Mouse (Mus musculus): ENCODE data around the gene Fbxo11. TPM values are rescaled to one million over a fixed set of nuclear protein-coding genes. Genes with fewer than 3 reads are reported as not detected.
"Not testable (repeated sequence)": the region's sequence is repeated elsewhere in the genome, so short reads cannot be mapped to it uniquely, and the experiment has no call there.

Gene Fbxo11
- polyA plus RNA-seq, 1 experiment from 2014 or later: 10.0 TPM

DNA sequence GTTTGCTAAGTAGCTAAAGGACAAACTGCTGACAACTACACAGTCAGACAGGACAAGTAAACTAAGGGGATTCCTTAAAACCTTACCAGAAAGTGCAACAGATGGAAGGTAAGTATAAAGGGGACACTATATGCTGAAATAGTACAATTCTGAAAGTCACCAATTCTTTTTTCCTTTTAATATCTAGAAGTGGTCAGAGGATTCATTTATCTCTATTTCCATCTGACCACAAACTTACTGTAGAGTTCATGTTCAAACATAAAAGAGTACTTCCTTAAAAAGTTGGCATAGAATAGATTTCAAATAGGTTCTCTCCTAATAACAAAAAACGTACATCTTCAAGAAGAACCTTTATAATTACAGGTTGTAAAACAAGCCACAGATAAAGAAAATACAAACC lies 71.8 kb downstream of the Fbxo11 start:
- Histone ChIP-seq H3K9ac (ENCODE audit: low read length) (no peak overlapping the region), H3K9me3 (replicated peaks; ENCODE audit: control insufficient read depth, low read length) (no peaks in the 10 kb centered on the region), H3K4me3 (ENCODE audit: low read length) (no peak overlapping the region), H3K4me1 (ENCODE audit: control insufficient read depth, insufficient read depth, low read length) (no peaks in the 10 kb centered on the region), H3K4me2 (ENCODE audit: low read depth, low read length) (no peak overlapping the region), H3K27me3 (ENCODE audit: control insufficient read depth, insufficient read depth, low read length) (no peaks in the 10 kb centered on the region), H3K27ac (ENCODE audit: low read length) (no peak overlapping the region), H3K36me3 (ENCODE audit: control insufficient read depth, insufficient read depth) (peaks cover 48% of the 10 kb centered on the region)
- WGBS: 82% methylated on average over 1 of the region's 1 CpGs
- ATAC-seq (replicated peaks; ENCODE audit: extremely low read depth, insufficient read depth, low FRiP score): no peak

DNA sequence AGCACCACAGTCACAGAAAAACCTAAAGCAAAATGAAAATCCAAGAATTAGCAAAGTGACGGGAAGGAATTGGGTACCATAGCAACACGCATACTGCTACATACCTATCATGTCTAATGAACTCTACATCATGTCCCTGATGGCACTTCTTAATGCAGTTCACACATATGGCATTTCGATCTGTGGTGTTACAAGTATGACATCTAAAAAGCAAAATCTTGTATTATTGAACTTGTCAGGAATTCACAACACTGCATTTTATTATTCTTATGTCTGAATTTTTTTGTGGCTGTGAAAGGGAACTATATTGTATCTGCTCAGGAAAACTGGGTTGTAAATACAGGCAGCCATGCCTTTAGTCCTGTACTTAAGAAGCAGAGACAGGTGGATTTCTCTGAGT lies 72.9 kb downstream of the Fbxo11 start:
- H3K4me3 ChIP-seq (ENCODE audit: low read length): no peak overlapping the region
- no peak for ATAC-seq (replicated peaks; ENCODE audit: extremely low read depth, insufficient read depth, low FRiP score)
- peaks cover 43% of the 10 kb centered on the region for H3K36me3 ChIP-seq (ENCODE audit: control insufficient read depth, insufficient read depth)
- no peak overlapping the region for H3K9ac ChIP-seq (ENCODE audit: low read length)
- no peaks in the 10 kb centered on the region for H3K9me3 ChIP-seq (replicated peaks; ENCODE audit: control insufficient read depth, low read length)
- no peak overlapping the region for H3K27ac ChIP-seq (ENCODE audit: low read length)
- H3K4me1 ChIP-seq (ENCODE audit: control insufficient read depth, insufficient read depth, low read length): peaks cover 2% of the 10 kb centered on the region; the same call in 1 of the 2 replicates
- 94% methylated on average over 3 of the region's 3 CpGs for WGBS
- H3K27me3 ChIP-seq (ENCODE audit: control insufficient read depth, insufficient read depth, low read length): no peaks in the 10 kb centered on the region
- no peak overlapping the region for H3K4me2 ChIP-seq (ENCODE audit: low read depth, low read length)

DNA sequence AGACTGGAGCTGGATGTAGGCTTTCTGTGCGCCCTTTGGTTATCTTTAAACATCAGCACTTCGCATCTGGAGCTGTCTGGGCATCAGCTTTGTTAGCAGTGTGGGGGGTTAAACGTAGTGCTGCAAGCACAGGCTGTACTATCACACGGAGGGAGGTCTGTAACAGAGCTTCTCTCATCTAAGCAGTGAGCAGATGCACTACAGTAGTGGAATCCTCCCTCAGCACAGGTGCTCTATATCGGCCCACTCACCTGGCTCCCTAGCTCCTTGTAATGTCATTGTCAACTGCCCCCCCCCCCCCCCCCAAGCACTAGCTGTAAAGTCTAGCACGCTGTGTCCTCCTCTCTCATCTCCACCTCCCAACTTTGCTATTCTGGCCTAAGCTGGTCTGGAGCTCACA lies 77.6 kb downstream of the Fbxo11 start:
- H3K36me3 ChIP-seq (ENCODE audit: control insufficient read depth, insufficient read depth): peaks cover 48% of the 10 kb centered on the region
- H3K4me3 ChIP-seq (ENCODE audit: low read length): no peak overlapping the region
- no peak overlapping the region for H3K4me2 ChIP-seq (ENCODE audit: low read depth, low read length)
- H3K9me3 ChIP-seq (replicated peaks; ENCODE audit: control insufficient read depth, low read length): no peaks in the 10 kb centered on the region
- ATAC-seq (replicated peaks; ENCODE audit: extremely low read depth, insufficient read depth, low FRiP score): no peak
- peaks cover 4% of the 10 kb centered on the region; the same call in 1 of the 2 replicates for H3K4me1 ChIP-seq (ENCODE audit: control insufficient read depth, insufficient read depth, low read length)
- no peak overlapping the region for H3K27ac ChIP-seq (ENCODE audit: low read length)
- no peaks in the 10 kb centered on the region for H3K27me3 ChIP-seq (ENCODE audit: control insufficient read depth, insufficient read depth, low read length)
- H3K9ac ChIP-seq (ENCODE audit: low read length): no peak overlapping the region
- WGBS: 66% methylated on average over 6 of the region's 6 CpGs

DNA sequence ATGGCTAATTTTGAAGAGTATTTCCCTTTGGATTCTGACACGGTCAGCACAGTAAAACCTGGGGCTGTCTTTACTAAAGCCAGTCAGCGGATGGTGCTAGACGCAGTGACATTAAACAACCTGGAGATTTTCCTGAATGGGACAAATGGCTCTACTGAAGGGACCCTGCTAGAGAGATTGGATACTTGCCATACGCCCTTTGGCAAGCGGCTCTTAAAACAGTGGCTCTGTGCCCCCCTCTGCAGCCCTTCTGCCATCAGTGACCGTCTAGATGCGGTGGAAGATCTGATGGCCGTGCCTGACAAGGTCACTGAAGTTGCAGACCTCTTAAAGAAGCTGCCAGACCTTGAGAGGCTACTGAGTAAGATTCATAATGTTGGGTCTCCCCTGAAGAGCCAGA lies 79.2 kb downstream of the Fbxo11 start:
- no peak for ATAC-seq (replicated peaks; ENCODE audit: extremely low read depth, insufficient read depth, low FRiP score)
- WGBS: 75% methylated on average over 8 of the region's 8 CpGs
- Histone ChIP-seq H3K27ac (ENCODE audit: low read length) (no peak overlapping the region), H3K4me2 (ENCODE audit: low read depth, low read length) (no peak overlapping the region), H3K4me1 (ENCODE audit: control insufficient read depth, insufficient read depth, low read length) (peaks cover 4% of the 10 kb centered on the region; the same call in 1 of the 2 replicates), H3K4me3 (ENCODE audit: low read length) (no peak overlapping the region), H3K27me3 (ENCODE audit: control insufficient read depth, insufficient read depth, low read length) (no peaks in the 10 kb centered on the region), H3K36me3 (ENCODE audit: control insufficient read depth, insufficient read depth) (peaks cover 41% of the 10 kb centered on the region), H3K9me3 (replicated peaks; ENCODE audit: control insufficient read depth, low read length) (no peaks in the 10 kb centered on the region), H3K9ac (ENCODE audit: low read length) (no peak overlapping the region)

DNA sequence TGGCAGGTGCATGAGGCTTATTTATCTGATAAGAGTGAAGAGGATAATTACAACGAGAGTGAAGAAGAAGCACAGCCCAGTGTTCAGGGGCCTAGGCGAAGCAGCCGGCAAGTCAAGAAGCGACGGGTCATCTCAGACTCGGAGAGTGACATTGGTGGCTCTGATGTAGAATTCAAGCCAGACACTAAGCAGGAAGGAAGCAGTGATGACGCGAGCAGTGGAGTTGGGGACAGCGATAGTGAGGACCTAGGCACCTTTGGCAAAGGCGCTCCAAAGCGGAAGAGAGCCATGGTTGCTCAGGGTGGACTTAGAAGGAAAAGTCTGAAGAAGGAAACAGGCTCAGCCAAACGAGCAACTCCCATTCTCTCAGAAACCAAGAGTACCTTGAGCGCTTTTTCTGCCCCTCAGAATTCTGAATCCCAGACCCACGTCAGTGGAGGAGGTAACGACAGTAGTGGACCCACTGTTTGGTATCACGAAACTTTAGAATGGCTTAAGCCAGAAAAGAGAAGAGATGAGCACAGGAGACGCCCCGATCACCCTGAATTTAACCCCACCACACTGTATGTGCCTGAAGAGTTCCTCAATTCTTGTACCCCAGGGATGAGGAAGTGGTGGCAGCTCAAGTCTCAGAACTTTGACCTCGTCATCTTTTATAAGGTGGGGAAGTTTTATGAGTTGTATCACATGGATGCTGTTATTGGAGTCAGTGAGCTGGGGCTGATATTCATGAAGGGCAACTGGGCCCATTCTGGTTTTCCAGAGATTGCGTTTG lies 80.5 kb downstream of the Fbxo11 start:
- H3K4me1 ChIP-seq (ENCODE audit: control insufficient read depth, insufficient read depth, low read length): peaks cover 4% of the 10 kb centered on the region; the same call in 1 of the 2 replicates
- no peak overlapping the region for H3K9ac ChIP-seq (ENCODE audit: low read length)
- H3K4me3 ChIP-seq (ENCODE audit: low read length): no peak overlapping the region
- no peaks in the 10 kb centered on the region for H3K9me3 ChIP-seq (replicated peaks; ENCODE audit: control insufficient read depth, low read length)
- no peak overlapping the region for H3K27ac ChIP-seq (ENCODE audit: low read length)
- 84% methylated on average over 20 of the region's 20 CpGs for WGBS
- ATAC-seq (replicated peaks; ENCODE audit: extremely low read depth, insufficient read depth, low FRiP score): no peak
- H3K27me3 ChIP-seq (ENCODE audit: control insufficient read depth, insufficient read depth, low read length): no peaks in the 10 kb centered on the region
- H3K36me3 ChIP-seq (ENCODE audit: control insufficient read depth, insufficient read depth): peaks cover 37% of the 10 kb centered on the region
- no peak overlapping the region for H3K4me2 ChIP-seq (ENCODE audit: low read depth, low read length)

DNA sequence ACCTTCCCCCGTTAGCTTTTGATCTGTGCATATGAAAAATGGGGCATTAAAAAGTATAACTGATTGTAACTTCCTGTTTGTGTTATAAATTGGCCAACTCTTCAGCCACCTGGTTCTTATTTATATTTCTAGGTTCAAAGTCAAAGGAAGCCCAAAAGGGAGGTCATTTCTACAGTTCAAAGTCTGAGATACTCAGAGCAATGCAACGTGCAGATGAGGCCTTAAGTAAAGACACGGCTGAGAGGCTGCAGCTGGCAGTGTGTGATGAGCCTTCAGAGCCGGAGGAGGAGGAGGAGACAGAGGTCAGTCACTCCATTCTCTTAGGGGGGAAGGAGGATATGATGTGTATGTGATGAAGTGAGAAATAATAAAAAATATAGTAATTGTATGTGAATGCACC lies 81.8 kb downstream of the Fbxo11 start:
- peaks cover 29% of the 10 kb centered on the region for H3K36me3 ChIP-seq (ENCODE audit: control insufficient read depth, insufficient read depth)
- H3K4me3 ChIP-seq (ENCODE audit: low read length): no peak overlapping the region
- H3K27me3 ChIP-seq (ENCODE audit: control insufficient read depth, insufficient read depth, low read length): no peaks in the 10 kb centered on the region
- H3K9ac ChIP-seq (ENCODE audit: low read length): no peak overlapping the region
- H3K27ac ChIP-seq (ENCODE audit: low read length): no peak overlapping the region
- ATAC-seq (replicated peaks; ENCODE audit: extremely low read depth, insufficient read depth, low FRiP score): no peak
- H3K4me2 ChIP-seq (ENCODE audit: low read depth, low read length): no peak overlapping the region
- WGBS: 60% methylated on average over 4 of the region's 4 CpGs
- no peaks in the 10 kb centered on the region for H3K9me3 ChIP-seq (replicated peaks; ENCODE audit: control insufficient read depth, low read length)
- H3K4me1 ChIP-seq (ENCODE audit: control insufficient read depth, insufficient read depth, low read length): peaks cover 4% of the 10 kb centered on the region; the same call in 1 of the 2 replicates

DNA sequence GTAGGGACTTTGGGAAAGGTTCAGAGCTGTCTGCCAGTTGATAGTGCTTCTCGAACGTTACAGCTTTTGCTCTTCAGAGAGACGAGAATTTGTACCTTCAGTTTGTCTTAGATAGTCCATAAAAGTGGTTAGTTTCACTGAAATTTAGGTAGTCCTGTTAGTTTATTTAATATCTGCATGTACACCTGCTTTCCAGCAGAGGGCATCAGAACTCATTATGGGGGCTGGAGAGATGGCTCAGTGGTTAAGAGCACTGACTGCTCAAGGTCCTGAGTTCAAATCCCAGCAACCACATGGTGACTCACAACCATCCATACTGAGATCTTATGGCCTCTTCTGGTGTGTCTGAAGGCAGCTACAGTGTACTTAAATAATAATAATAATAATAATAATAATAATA lies 83.0 kb downstream of the Fbxo11 start:
- ATAC-seq (replicated peaks; ENCODE audit: extremely low read depth, insufficient read depth, low FRiP score): no peak
- Histone ChIP-seq H3K36me3 (ENCODE audit: control insufficient read depth, insufficient read depth) (peaks cover 26% of the 10 kb centered on the region), H3K4me1 (ENCODE audit: control insufficient read depth, insufficient read depth, low read length) (peaks cover 1% of the 10 kb centered on the region; the same call in 1 of the 2 replicates), H3K27ac (ENCODE audit: low read length) (no peak overlapping the region), H3K9ac (ENCODE audit: low read length) (no peak overlapping the region), H3K4me3 (ENCODE audit: low read length) (no peak overlapping the region), H3K4me2 (ENCODE audit: low read depth, low read length) (no peak overlapping the region), H3K27me3 (ENCODE audit: control insufficient read depth, insufficient read depth, low read length) (no peaks in the 10 kb centered on the region), H3K9me3 (replicated peaks; ENCODE audit: control insufficient read depth, low read length) (no peaks in the 10 kb centered on the region)
- 87% methylated on average over 3 of the region's 3 CpGs for WGBS

DNA sequence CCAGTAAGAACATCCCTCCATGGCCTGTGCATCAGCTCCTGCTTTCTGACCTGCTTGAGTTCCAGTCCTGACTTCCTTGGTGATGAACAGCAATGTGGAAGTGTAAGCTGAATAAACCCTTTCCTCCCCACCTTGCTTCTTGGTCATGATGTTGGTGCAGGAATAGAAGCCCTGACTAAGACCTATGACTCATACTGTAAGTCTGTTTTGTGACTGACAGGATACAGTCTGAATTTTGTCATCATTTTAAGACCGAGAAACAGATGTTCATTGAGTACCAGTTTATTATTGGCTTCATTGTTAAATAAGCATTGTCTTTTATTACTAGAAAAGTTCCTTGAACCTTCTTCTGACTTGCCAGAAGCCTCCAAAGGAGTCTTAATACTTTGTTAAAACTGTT lies 85.4 kb downstream of the Fbxo11 start:
- not testable (repeated sequence) for H3K27ac ChIP-seq (ENCODE audit: low read length); H3K9me3 ChIP-seq (replicated peaks; ENCODE audit: control insufficient read depth, low read length); H3K4me1 ChIP-seq (ENCODE audit: control insufficient read depth, insufficient read depth, low read length); H3K9ac ChIP-seq (ENCODE audit: low read length); H3K4me2 ChIP-seq (ENCODE audit: low read depth, low read length); H3K4me3 ChIP-seq (ENCODE audit: low read length); ATAC-seq (replicated peaks; ENCODE audit: extremely low read depth, insufficient read depth, low FRiP score); H3K27me3 ChIP-seq (ENCODE audit: control insufficient read depth, insufficient read depth, low read length)
- H3K36me3 ChIP-seq (ENCODE audit: control insufficient read depth, insufficient read depth): peaks cover 12% of the 10 kb centered on the region
- 63% methylated on average over 1 of the region's 1 CpGs for WGBS

DNA sequence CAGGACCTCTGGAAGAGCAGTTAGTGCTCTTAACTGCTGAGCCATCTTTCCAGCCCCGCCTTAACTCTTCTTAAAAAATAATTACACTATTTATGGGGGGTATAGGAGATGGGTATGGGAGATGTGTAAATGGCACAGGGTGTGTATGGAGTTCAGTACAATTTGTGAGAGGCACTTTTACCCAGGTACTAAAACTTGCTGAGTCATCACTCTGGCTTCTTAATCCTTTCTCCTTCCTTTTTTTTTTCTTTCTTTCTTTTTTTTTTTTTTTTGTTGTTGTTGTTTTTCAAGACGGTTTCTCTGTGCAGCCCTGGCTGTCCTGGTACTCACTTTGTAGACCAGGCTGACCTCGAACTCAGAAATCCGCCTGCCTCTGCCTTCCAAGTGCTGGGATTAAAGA lies 88.2 kb downstream of the Fbxo11 start:
- not testable (repeated sequence) for H3K9me3 ChIP-seq (replicated peaks; ENCODE audit: control insufficient read depth, low read length); H3K27ac ChIP-seq (ENCODE audit: low read length); H3K9ac ChIP-seq (ENCODE audit: low read length); H3K27me3 ChIP-seq (ENCODE audit: control insufficient read depth, insufficient read depth, low read length); ATAC-seq (replicated peaks; ENCODE audit: extremely low read depth, insufficient read depth, low FRiP score); H3K4me2 ChIP-seq (ENCODE audit: low read depth, low read length); H3K36me3 ChIP-seq (ENCODE audit: control insufficient read depth, insufficient read depth); H3K4me3 ChIP-seq (ENCODE audit: low read length)
- peaks cover 15% of the 10 kb centered on the region for H3K4me1 ChIP-seq (ENCODE audit: control insufficient read depth, insufficient read depth, low read length)
- 87% methylated on average over 4 of the region's 4 CpGs for WGBS

All from heart, embryonic 16.5 days (tissue).